Mouse (Mus musculus) fibroblast of lung, adult 2 months (primary cell): Measurements from ENCODE around the gene Slc35c1.
"Not testable (repeated sequence)": the region's sequence is repeated elsewhere in the genome, so short reads cannot be mapped to it uniquely, and the experiment has no call there.

Source experiments
- DNase-seq: peaks from one replicate; pipeline ENCODE4 v3.0.0-alpha.2; 2011; ENCODE audit warnings: low read depth

Slc35c1 gene

GRCm38 (mm10) chr2:92459921-92460707, at the start of gene Slc35c1:
Gene Slc35c1, minus strand, starts transcription at chr2:92460538.
- no peak for DNase-seq

GRCm38 (mm10) chr2:92505291-92505690, 45.0 kb upstream of the Slc35c1 start:
- DNase-seq, result no peak

- DNase-seq, result no peak
These were observed 43.1 kb upstream of the Slc35c1 start for GRCm38 (mm10) chr2:92503421-92503820.

- DNase-seq, result no peak
These were observed 39.5 kb upstream of the Slc35c1 start for GRCm38 (mm10) chr2:92499701-92500322.

GRCm38 (mm10) chr2:92497112-92497511, 36.8 kb upstream of the Slc35c1 start:
- DNase-seq, result no peak

GRCm38 (mm10) chr2:92496681-92497080, 36.3 kb upstream of the Slc35c1 start:
- no peak for DNase-seq

- no peak for DNase-seq
These were observed 34.6 kb upstream of the Slc35c1 start for GRCm38 (mm10) chr2:92494956-92495355.

- no peak for DNase-seq
These were observed 34.1 kb upstream of the Slc35c1 start for GRCm38 (mm10) chr2:92494423-92494822.

GRCm38 (mm10) chr2:92493656-92494390, 33.5 kb upstream of the Slc35c1 start:
- DNase-seq, result no peak

GRCm38 (mm10) chr2:92491950-92492501, 31.7 kb upstream of the Slc35c1 start:
- peak; percentile 28 for DNase-seq

GRCm38 (mm10) chr2:92490541-92490940, 30.2 kb upstream of the Slc35c1 start:
- no peak for DNase-seq

GRCm38 (mm10) chr2:92487791-92488190, 27.5 kb upstream of the Slc35c1 start:
- no peak for DNase-seq

GRCm38 (mm10) chr2:92486911-92487310, 26.6 kb upstream of the Slc35c1 start:
- no peak for DNase-seq

- DNase-seq, result peak; percentile 18
These were observed 26.1 kb upstream of the Slc35c1 start for GRCm38 (mm10) chr2:92486403-92486802.

- no peak for DNase-seq
These were observed 25.4 kb upstream of the Slc35c1 start for GRCm38 (mm10) chr2:92485640-92486295.

GRCm38 (mm10) chr2:92484256-92485025, 24.1 kb upstream of the Slc35c1 start:
- DNase-seq, result no peak

GRCm38 (mm10) chr2:92483505-92483904, 23.2 kb upstream of the Slc35c1 start:
- no peak for DNase-seq

- DNase-seq, result no peak
These were observed 22.2 kb upstream of the Slc35c1 start for GRCm38 (mm10) chr2:92482551-92482950.

- DNase-seq, result no peak
These were observed 18.0 kb upstream of the Slc35c1 start for GRCm38 (mm10) chr2:92478313-92478688.

GRCm38 (mm10) chr2:92477672-92478312, 17.5 kb upstream of the Slc35c1 start:
- DNase-seq, result no peak

GRCm38 (mm10) chr2:92476580-92476979, 16.2 kb upstream of the Slc35c1 start:
- DNase-seq, result not testable (repeated sequence)
